Mouse (Mus musculus): ENCODE data around the gene Adamts12.

DNA sequence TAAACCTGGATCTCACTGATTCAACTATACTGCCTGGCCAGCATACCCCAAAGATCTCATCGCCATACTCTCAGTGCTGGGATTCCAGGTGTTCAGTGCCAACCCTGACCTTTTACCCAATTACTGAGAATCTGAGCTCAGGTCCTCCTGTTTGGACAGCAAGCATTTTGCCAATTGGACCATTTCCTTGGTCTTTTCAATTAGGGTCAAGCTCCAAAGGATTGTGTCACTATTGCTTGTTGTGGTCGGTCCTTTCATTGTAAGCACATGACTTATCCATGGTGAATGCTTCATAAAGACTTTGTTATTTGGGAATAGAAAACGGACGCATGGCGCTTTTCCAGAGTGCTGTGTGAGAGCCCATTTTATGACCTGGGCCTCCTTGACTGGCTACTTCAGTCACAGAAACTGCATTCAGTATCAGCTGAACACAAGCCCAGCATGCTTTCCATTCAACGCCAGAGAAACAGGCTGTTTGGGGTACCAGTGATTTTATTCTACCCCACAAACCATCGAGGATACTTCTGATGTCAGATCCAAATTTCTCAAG, 133.7 kb downstream of the Adamts12 start:
- no peak for TF ChIP-seq CTCF (IDR thresholded peaks at IDR 0.05; ENCODE audit: borderline replicate concordance, control insufficient read depth, extremely low read depth, insufficient read depth, low read length, poor library complexity)
- TF ChIP-seq POLR2A (IDR thresholded peaks at IDR 0.05; ENCODE audit: control insufficient read depth, extremely low read depth, insufficient read depth, low read length, poor library complexity) = no peak

Measured in thymus, adult 2 months (tissue).